Mouse (Mus musculus) cerebellum, adult 9-11 months (tissue): ENCODE data around the gene Snrnp200.
A peak's percentile ranks its signal among the peaks of the same experiment; 100 is the strongest.
"Not testable (repeated sequence)": the region's sequence is repeated elsewhere in the genome, so short reads cannot be mapped to it uniquely, and the experiment has no call there.

Source experiments
- DNase-seq: peaks from one replicate; pipeline ENCODE4 v3.0.0; 2022

The Snrnp200 gene

GRCm38 (mm10) chr2:127207547-127208451, at the start of gene Snrnp200, which contains the start of gene 1810024B03Rik:
Gene Snrnp200 (plus strand): TSS chr2:127208386.
Gene 1810024B03Rik (minus strand): TSS chr2:127208280.
- DNase-seq: peak; percentile 96

GRCm38 (mm10) chr2:127165675-127166074, 42.5 kb upstream of the Snrnp200 start:
- DNase-seq: no peak

- not testable (repeated sequence) for DNase-seq
Observed at GRCm38 (mm10) chr2:127166261-127166660, 41.9 kb upstream of the Snrnp200 start.

- DNase-seq: peak; percentile 89
Observed at GRCm38 (mm10) chr2:127182598-127183381, 25.4 kb upstream of the Snrnp200 start.

- DNase-seq: no peak
Observed at GRCm38 (mm10) chr2:127189574-127189973, 18.6 kb upstream of the Snrnp200 start.

GRCm38 (mm10) chr2:127204932-127205331, 3.3 kb upstream of the Snrnp200 start:
- peak; percentile 37 for DNase-seq

- DNase-seq: not testable (repeated sequence)
Observed at GRCm38 (mm10) chr2:127205936-127206335, 2.2 kb upstream of the Snrnp200 start.

GRCm38 (mm10) chr2:127206916-127207315, 1.3 kb upstream of the Snrnp200 start:
- no peak for DNase-seq

- DNase-seq: no peak
Observed at GRCm38 (mm10) chr2:127208452-127208769, 225 bp downstream of the Snrnp200 start.

- DNase-seq: no peak
Observed at GRCm38 (mm10) chr2:127210701-127211100, 2.5 kb downstream of the Snrnp200 start.

GRCm38 (mm10) chr2:127217746-127218145, 9.6 kb downstream of the Snrnp200 start:
- no peak for DNase-seq

GRCm38 (mm10) chr2:127225261-127225660, 17.1 kb downstream of the Snrnp200 start:
- no peak for DNase-seq

- no peak for DNase-seq
Observed at GRCm38 (mm10) chr2:127237897-127238610, 29.9 kb downstream of the Snrnp200 start.

GRCm38 (mm10) chr2:127240065-127240464, 31.9 kb downstream of the Snrnp200 start:
- no peak for DNase-seq

- DNase-seq: peak; percentile 98
Observed at GRCm38 (mm10) chr2:127247592-127248333, 39.6 kb downstream of the Snrnp200 start, which contains the start of the genes Ciao1 and Tmem127. Gene Ciao1 (minus strand): TSS chr2:127247816. Gene Tmem127 (plus strand): TSS chr2:127247908.

- DNase-seq: peak; percentile 79
Observed at GRCm38 (mm10) chr2:127248334-127249004, 40.3 kb downstream of the Snrnp200 start.

GRCm38 (mm10) chr2:127250291-127251008, 42.3 kb downstream of the Snrnp200 start:
- no peak for DNase-seq

GRCm38 (mm10) chr2:127251457-127251856, 43.3 kb downstream of the Snrnp200 start:
- DNase-seq: no peak

GRCm38 (mm10) chr2:127251880-127252527, 43.8 kb downstream of the Snrnp200 start:
- DNase-seq: no peak

- DNase-seq: no peak
Observed at GRCm38 (mm10) chr2:127252787-127253186, 44.6 kb downstream of the Snrnp200 start.
